Mouse (Mus musculus) cortical plate, adult 2 months (tissue): ENCODE measurements around the gene Creld1. TPM values are rescaled to one million over a fixed set of nuclear protein-coding genes. Genes with fewer than 3 reads are reported as not detected.

ENCODE experiments used
- H3K27ac ChIP-seq: fragments of 200-500 bp; 2 replicates; pipeline ENCODE4 v1.5.1; 2012; ENCODE audit warnings: low read length, control low read depth, inconsistent platforms; ENCODE audit not compliant: insufficient read depth
- H3K4me1 ChIP-seq: fragments of 200-500 bp; 2 replicates; pipeline ENCODE4 v1.6.1; 2011; ENCODE audit warnings: low read length; ENCODE audit not compliant: control insufficient read depth, insufficient read depth
- H3K4me3 ChIP-seq: fragments of 200-500 bp; 2 replicates; pipeline ENCODE4 v1.5.1; 2011; ENCODE audit warnings: mild to moderate bottlenecking, low read length, control low read depth; ENCODE audit not compliant: insufficient read depth
- CTCF ChIP-seq: fragments of 200-500 bp; IDR thresholded peaks from 2 replicates; pipeline ENCODE4 v1.5.1; 2011; ENCODE audit warnings: mild to moderate bottlenecking, control low read depth, low read length; ENCODE audit not compliant: insufficient read depth; ENCODE audit errors: extremely low read depth
- POLR2A ChIP-seq: fragments of 200-500 bp; IDR thresholded peaks from 2 replicates; pipeline ENCODE4 v1.6.1; 2011; ENCODE audit warnings: mild to moderate bottlenecking, low read length, control low read depth; ENCODE audit not compliant: insufficient read depth; ENCODE audit errors: extremely low read depth
- polyA plus RNA-seq: library from polyadenylated mRNA; depleted of rRNA; stranded (reverse); fragments of >200 nt; gene quantifications from 2 replicates; pipeline ENCODE4 v1.2.3, GENCODE M21; 2012

The Creld1 gene
- polyA plus RNA-seq, 1 experiment, result 60.2 TPM

GRCm38 (mm10) chr6:113442442-113443090 lies 40.5 kb upstream of the Creld1 start, which contains the start of gene Jagn1:
Gene Jagn1 (plus strand): TSS chr6:113442569.
- Histone ChIP-seq H3K4me3 (peak within 1 kb of the TSS; percentile 83), H3K27ac (peak within 1 kb of the TSS; percentile 31; the same call in 1 of the 2 replicates), H3K4me1 (peaks cover 2% of the 10 kb centered on the region; the same call in 1 of the 2 replicates)
- TF ChIP-seq CTCF, result no peak
- peak; percentile 81 for TF ChIP-seq POLR2A

GRCm38 (mm10) chr6:113443091-113443490 lies 40.0 kb upstream of the Creld1 start:
- Histone ChIP-seq H3K27ac (no peak overlapping the region), H3K4me3 (peak overlapping the region; percentile 83), H3K4me1 (peaks cover 2% of the 10 kb centered on the region; the same call in 1 of the 2 replicates)
- no peak for TF ChIP-seq POLR2A

DNA sequence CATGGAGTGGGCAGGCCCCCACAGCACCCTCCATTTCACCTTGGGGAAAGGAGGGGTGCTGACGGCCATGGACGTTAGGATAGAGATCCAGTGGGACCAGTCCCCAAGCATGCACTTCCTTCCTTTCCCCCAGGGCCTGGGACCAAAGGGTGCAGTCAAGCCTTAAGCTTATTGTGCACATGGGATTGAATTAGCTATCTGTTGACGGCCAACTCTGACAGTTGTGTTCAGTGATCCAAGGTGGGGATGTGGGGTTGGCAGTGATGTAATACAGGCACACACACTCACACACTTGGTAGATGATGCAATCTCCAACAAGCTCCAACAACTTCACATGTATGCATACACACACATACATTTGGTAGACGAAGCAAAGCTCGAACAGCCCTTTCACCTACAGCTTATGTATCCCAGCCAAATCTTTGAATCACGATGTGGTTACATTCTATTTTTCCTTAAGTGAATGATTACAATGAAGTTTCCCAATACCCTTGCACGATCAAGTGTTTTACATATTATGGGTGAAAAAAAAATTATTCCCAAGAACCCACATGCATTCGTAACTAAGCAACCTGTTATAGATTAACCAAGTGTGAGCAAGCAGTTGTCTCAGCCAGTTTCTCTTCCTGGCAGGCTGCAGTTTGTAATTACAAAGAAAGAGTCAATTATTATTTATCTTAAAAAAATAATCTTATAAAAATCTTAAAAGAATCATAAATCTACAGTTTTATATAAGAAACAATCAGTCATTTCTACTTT lies 38.7 kb upstream of the Creld1 start:
- Histone ChIP-seq H3K27ac (no peak overlapping the region), H3K4me3 (no peak overlapping the region), H3K4me1 (peaks cover 2% of the 10 kb centered on the region; the same call in 1 of the 2 replicates)
- TF ChIP-seq CTCF, result no peak
- TF ChIP-seq POLR2A, result no peak

DNA sequence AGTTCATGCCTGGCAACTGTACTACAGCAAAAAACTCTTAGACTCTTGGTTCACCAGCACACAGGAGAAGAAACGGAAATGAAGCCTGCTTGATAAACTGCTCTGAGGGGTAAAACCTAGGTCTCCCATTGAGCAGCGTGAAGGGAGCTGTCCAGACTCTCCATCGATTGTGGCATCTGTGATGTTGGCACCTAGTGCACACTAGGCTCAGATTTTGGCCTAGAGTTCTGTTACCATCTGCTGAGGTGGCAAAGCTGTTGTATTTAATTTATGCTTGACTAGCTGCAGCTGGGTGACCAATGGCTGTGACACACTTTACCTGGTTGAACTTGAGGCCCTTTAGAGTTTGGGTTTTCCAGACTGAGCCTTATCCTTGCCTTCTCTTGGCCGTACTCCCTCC lies 35.5 kb upstream of the Creld1 start:
- Histone ChIP-seq H3K27ac (no peak overlapping the region), H3K4me3 (no peak overlapping the region), H3K4me1 (peaks cover 2% of the 10 kb centered on the region; the same call in 1 of the 2 replicates)
- TF ChIP-seq POLR2A (no peak), CTCF (no peak)

DNA sequence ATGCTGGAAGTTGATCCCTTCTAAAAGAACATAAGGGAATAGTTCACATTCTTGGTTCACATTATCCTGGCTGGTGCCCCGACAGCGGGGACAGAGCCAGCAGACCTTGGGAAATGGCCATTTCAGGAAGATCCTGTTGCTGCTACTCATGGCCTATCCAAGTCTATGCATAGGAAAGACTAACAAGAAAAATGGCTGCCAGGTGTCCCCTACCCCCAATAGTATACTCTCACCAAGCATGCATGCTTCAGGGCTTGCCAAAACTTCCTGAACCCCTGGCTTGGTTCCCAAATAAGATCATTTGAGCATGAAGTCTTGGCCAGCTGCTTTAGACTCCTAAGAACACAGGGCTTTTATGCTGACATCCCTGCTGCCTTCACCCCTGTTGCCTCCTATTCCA lies 31.3 kb upstream of the Creld1 start:
- no peak overlapping the region for H3K27ac ChIP-seq
- H3K4me3 ChIP-seq, result no peak overlapping the region
- no peaks in the 10 kb centered on the region for H3K4me1 ChIP-seq
- TF ChIP-seq POLR2A, result no peak
- no peak for TF ChIP-seq CTCF

GRCm38 (mm10) chr6:113455007-113455406 lies 28.1 kb upstream of the Creld1 start:
- Histone ChIP-seq H3K4me3 (no peak overlapping the region), H3K27ac (no peak overlapping the region), H3K4me1 (no peaks in the 10 kb centered on the region)
- TF ChIP-seq CTCF (no peak), POLR2A (no peak)

- no peak within 1 kb of the TSS for H3K4me3 ChIP-seq
- TF ChIP-seq CTCF (no peak), POLR2A (no peak)
- no peak within 1 kb of the TSS for H3K27ac ChIP-seq
- no peaks in the 10 kb centered on the region for H3K4me1 ChIP-seq
Observed at GRCm38 (mm10) chr6:113457952-113458534, 25.1 kb upstream of the Creld1 start, which contains the start of gene Il17re. Gene Il17re (plus strand): TSS chr6:113458484.

GRCm38 (mm10) chr6:113458635-113459034 lies 24.5 kb upstream of the Creld1 start:
- Histone ChIP-seq H3K4me1 (no peaks in the 10 kb centered on the region), H3K4me3 (no peak overlapping the region), H3K27ac (no peak overlapping the region)
- no peak for TF ChIP-seq POLR2A
- no peak for TF ChIP-seq CTCF

DNA sequence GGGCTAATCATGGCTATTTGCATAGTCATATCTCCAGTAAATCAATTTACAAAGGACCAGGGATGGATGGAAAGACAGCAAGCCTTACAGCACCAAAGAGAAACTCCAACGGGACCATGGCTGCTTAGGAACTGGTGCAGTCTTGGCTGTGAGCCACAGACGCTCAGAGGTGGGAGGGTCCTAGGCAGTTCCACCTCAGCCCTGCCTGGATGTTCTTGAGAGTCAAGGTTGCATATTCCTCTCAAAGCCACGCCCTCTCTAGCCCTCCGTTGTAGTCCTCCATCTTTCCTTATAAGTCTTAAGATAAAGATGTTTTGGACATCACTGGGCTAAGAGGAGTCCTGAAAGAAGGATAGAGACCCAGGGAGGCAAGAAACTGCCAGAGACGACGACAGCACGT lies 19.1 kb upstream of the Creld1 start:
- no peak for TF ChIP-seq CTCF
- no peak for TF ChIP-seq POLR2A
- Histone ChIP-seq H3K4me3 (no peak overlapping the region), H3K27ac (no peak overlapping the region), H3K4me1 (no peaks in the 10 kb centered on the region)
